Mouse (Mus musculus) kidney, adult 8-10 months (tissue): ENCODE measurements around the gene Poc5.

Experiments used
- DNase-seq, 2 experiments: peaks; one replicate each; pipeline ENCODE4 v3.0.0; 2022

Poc5 gene

GRCm38 (mm10) chr13:96388042-96388888 lies at the start of gene Poc5:
Poc5 (plus strand) TSS chr13:96388294.
- peak; percentile 99 to 100 for DNase-seq

GRCm38 (mm10) chr13:96341461-96341860 lies 46.6 kb upstream of the Poc5 start:
- DNase-seq, result no peak

- DNase-seq, result no peak
Measured at GRCm38 (mm10) chr13:96344778-96345177, 43.3 kb upstream of the Poc5 start.

GRCm38 (mm10) chr13:96346581-96346980 lies 41.5 kb upstream of the Poc5 start:
- no peak for DNase-seq

GRCm38 (mm10) chr13:96350207-96350606 lies 37.9 kb upstream of the Poc5 start:
- no peak for DNase-seq

GRCm38 (mm10) chr13:96351264-96351663 lies 36.8 kb upstream of the Poc5 start:
- no peak for DNase-seq

GRCm38 (mm10) chr13:96375519-96375918 lies 12.6 kb upstream of the Poc5 start:
- DNase-seq, result no peak

- no peak for DNase-seq
Measured at GRCm38 (mm10) chr13:96376871-96377270, 11.2 kb upstream of the Poc5 start.

- no peak for DNase-seq
Measured at GRCm38 (mm10) chr13:96377883-96378282, 10.2 kb upstream of the Poc5 start.

GRCm38 (mm10) chr13:96389301-96389700 lies 1.2 kb downstream of the Poc5 start:
- no peak for DNase-seq

GRCm38 (mm10) chr13:96401251-96401650 lies 13.2 kb downstream of the Poc5 start:
- DNase-seq, result peak; percentile 50 to 68

- DNase-seq, result no peak
Measured at GRCm38 (mm10) chr13:96405518-96405917, 17.4 kb downstream of the Poc5 start.

GRCm38 (mm10) chr13:96407040-96407439 lies 18.9 kb downstream of the Poc5 start:
- peak in 1 of 2 experiments; percentile 38 for DNase-seq

- DNase-seq, result no peak
Measured at GRCm38 (mm10) chr13:96408786-96409185, 20.7 kb downstream of the Poc5 start.

GRCm38 (mm10) chr13:96414384-96414783 lies 26.3 kb downstream of the Poc5 start:
- DNase-seq, result no peak

GRCm38 (mm10) chr13:96416380-96416779 lies 28.3 kb downstream of the Poc5 start:
- no peak for DNase-seq

- DNase-seq, result no peak
Measured at GRCm38 (mm10) chr13:96417261-96417813, 29.2 kb downstream of the Poc5 start.

- no peak for DNase-seq
Measured at GRCm38 (mm10) chr13:96418487-96418886, 30.4 kb downstream of the Poc5 start.

- DNase-seq, result no peak
Measured at GRCm38 (mm10) chr13:96421230-96421629, 33.1 kb downstream of the Poc5 start.

GRCm38 (mm10) chr13:96424496-96425274 lies 36.6 kb downstream of the Poc5 start:
- no peak for DNase-seq

GRCm38 (mm10) chr13:96426044-96426443 lies 38.0 kb downstream of the Poc5 start:
- DNase-seq, result no peak

GRCm38 (mm10) chr13:96428531-96428930 lies 40.4 kb downstream of the Poc5 start:
- no peak for DNase-seq

GRCm38 (mm10) chr13:96431595-96432156 lies 43.6 kb downstream of the Poc5 start:
- peak; percentile 90 to 94 for DNase-seq
